Comparison of ENCODE assay signal across 14 mouse cellular contexts in genomic region chr2:32768661-32769285, GRCm38 (mm10). TPM values are rescaled to one million over a fixed set of nuclear protein-coding genes. Genes with fewer than 3 reads are reported as not detected.
DNase-seq lines count a peak whose midpoint lies in the region; ATAC-seq and TF ChIP-seq lines count a peak whose summit lies in the region.
"Had no signal": no experiment of that assay in that cellular context is flagged by ENCODE, and none has a peak within 500 bp of the region (broad histone marks: within the 10 kb centered on the region; RNA-seq: fewer than 3 reads in every experiment).

No protein-coding gene starts in this region.

- H3K9ac ChIP-seq in hindbrain, postnatal 0 days (replicated peaks; ENCODE audit: low read length) = no peak overlapping the region
- H3K9ac ChIP-seq in hindbrain, embryonic 16.5 days (ENCODE audit: low read depth, low read length) = no peak overlapping the region
- H3K9ac ChIP-seq in embryonic facial prominence, embryonic 15.5 days = no peak overlapping the region
- no peak overlapping the region for H3K9ac ChIP-seq in liver, postnatal 0 days (replicated peaks)

- no peaks in the 10 kb centered on the region for H3K36me3 ChIP-seq in hindbrain, postnatal 0 days (ENCODE audit: insufficient read depth, low read length)
- no peaks in the 10 kb centered on the region for H3K36me3 ChIP-seq in hindbrain, embryonic 16.5 days (ENCODE audit: control insufficient read depth, insufficient read depth, low read length)
- H3K36me3 ChIP-seq in E14TG2a.4 (ENCODE audit: insufficient read depth, low read length) = no peaks in the 10 kb centered on the region
- no peaks in the 10 kb centered on the region for H3K36me3 ChIP-seq in embryonic facial prominence, embryonic 15.5 days
- H3K36me3 ChIP-seq in liver, postnatal 0 days (replicated peaks; ENCODE audit: insufficient read depth, low read length) = no peaks in the 10 kb centered on the region

- H3K27ac ChIP-seq in hindbrain, postnatal 0 days = peak overlapping the region; percentile 20; the same call in 1 of the 2 replicates
- H3K27ac ChIP-seq in hindbrain, embryonic 16.5 days (ENCODE audit: low read depth, low read length) = no peak overlapping the region
- H3K27ac ChIP-seq in embryonic facial prominence, embryonic 15.5 days (replicated peaks) = no peak overlapping the region
- no peak overlapping the region for H3K27ac ChIP-seq in liver, postnatal 0 days (ENCODE audit: low read depth)

- TF ChIP-seq EP300 in liver, postnatal 0 days (IDR thresholded peaks at IDR 0.05; ENCODE audit: low read depth) = no peak

- H3K4me3 ChIP-seq in hindbrain, postnatal 0 days (ENCODE audit: low read length) = no peak overlapping the region
- H3K4me3 ChIP-seq in hindbrain, embryonic 16.5 days (ENCODE audit: low read length) = no peak overlapping the region
- peak overlapping the region; percentile 61 for H3K4me3 ChIP-seq in E14TG2a.4 (replicated peaks; ENCODE audit: low read length)
- H3K4me3 ChIP-seq in embryonic facial prominence, embryonic 15.5 days (replicated peaks) = no peak overlapping the region
- H3K4me3 ChIP-seq in liver, postnatal 0 days (ENCODE audit: low read depth, low read length) = no peak overlapping the region
- H3K4me3 ChIP-seq: erythroblast, embryonic 14.5 days had no signal

- H3K9me3 ChIP-seq in hindbrain, postnatal 0 days (ENCODE audit: low read length) = no peaks in the 10 kb centered on the region
- H3K9me3 ChIP-seq in hindbrain, embryonic 16.5 days (ENCODE audit: control insufficient read depth, low read length) = no peaks in the 10 kb centered on the region
- H3K9me3 ChIP-seq in E14TG2a.4 (ENCODE audit: low read length) = no peaks in the 10 kb centered on the region
- H3K9me3 ChIP-seq in embryonic facial prominence, embryonic 15.5 days (replicated peaks) = no peaks in the 10 kb centered on the region
- H3K9me3 ChIP-seq in liver, postnatal 0 days (ENCODE audit: low read length) = no peaks in the 10 kb centered on the region

- no peak overlapping the region for H3K4me2 ChIP-seq in hindbrain, postnatal 0 days (ENCODE audit: low read depth, low read length)
- no peak overlapping the region for H3K4me2 ChIP-seq in hindbrain, embryonic 16.5 days (ENCODE audit: low read length)
- no peak overlapping the region for H3K4me2 ChIP-seq in embryonic facial prominence, embryonic 15.5 days (replicated peaks)
- H3K4me2 ChIP-seq in liver, postnatal 0 days (ENCODE audit: low read depth, low read length) = no peak overlapping the region

- ATAC-seq in hindbrain, postnatal 0 days = no peak
- ATAC-seq in hindbrain, embryonic 16.5 days = no peak
- ATAC-seq in embryonic facial prominence, embryonic 15.5 days (ENCODE audit: insufficient number of reproducible peaks, low FRiP score, low TSS enrichment, low read depth) = 0 out of 2 replicates have a peak, but pooled peaks have one; percentile 35
- peak; percentile 69 for ATAC-seq in liver, postnatal 0 days

- H3K27me3 ChIP-seq in hindbrain, postnatal 0 days (ENCODE audit: insufficient read depth, low read length) = no peaks in the 10 kb centered on the region
- H3K27me3 ChIP-seq in hindbrain, embryonic 16.5 days (replicated peaks; ENCODE audit: control insufficient read depth, insufficient read depth, low read length) = no peaks in the 10 kb centered on the region
- peaks cover 15% of the 10 kb centered on the region for H3K27me3 ChIP-seq in E14TG2a.4 (ENCODE audit: insufficient read depth, low read length)
- H3K27me3 ChIP-seq in embryonic facial prominence, embryonic 15.5 days = no peaks in the 10 kb centered on the region; the same call in 1 of the 2 replicates
- no peaks in the 10 kb centered on the region for H3K27me3 ChIP-seq in liver, postnatal 0 days (ENCODE audit: insufficient read depth, low read length)

- no peaks in the 10 kb centered on the region; the same call in 1 of the 2 replicates for H3K4me1 ChIP-seq in hindbrain, postnatal 0 days (ENCODE audit: insufficient read depth, low read length)
- H3K4me1 ChIP-seq in hindbrain, embryonic 16.5 days (ENCODE audit: control insufficient read depth, insufficient read depth, low read depth, low read length) = no peaks in the 10 kb centered on the region
- peaks cover 43% of the 10 kb centered on the region for H3K4me1 ChIP-seq in E14TG2a.4 (replicated peaks; ENCODE audit: low read depth, low read length)
- no peaks in the 10 kb centered on the region for H3K4me1 ChIP-seq in embryonic facial prominence, embryonic 15.5 days
- H3K4me1 ChIP-seq in liver, postnatal 0 days (ENCODE audit: insufficient read depth) = peaks cover 5% of the 10 kb centered on the region

- TF ChIP-seq CTCF in hindbrain, postnatal 0 days (IDR thresholded peaks at IDR 0.05; ENCODE audit: low read depth) = no peak
- TF ChIP-seq CTCF in E14TG2a.4 (conservative IDR thresholded peaks at IDR 0.05; ENCODE audit: low read length) = no peak
- TF ChIP-seq CTCF in liver, postnatal 0 days (IDR thresholded peaks at IDR 0.05; ENCODE audit: low read depth) = no peak

- DNase-seq in hindbrain, postnatal 0 days (ENCODE audit: low spot score) = no peak
- peak; percentile 56 for DNase-seq in liver, postnatal 0 days
- DNase-seq in frontal cortex, postnatal 25 days (ENCODE audit: low spot score in 2 of 2) = no peak
- no peak for DNase-seq in gastrocnemius, postnatal 4 days (ENCODE audit: low spot score in 2 of 2)
- no peak for DNase-seq in frontal cortex, postnatal 36 days (ENCODE audit: low spot score in 2 of 2)
- DNase-seq: adrenal gland, postnatal 10 days; layer of hippocampus, postnatal 36 days; right cerebral cortex, postnatal 25 days had no signal

- 55% methylated on average over 19 of the region's 19 CpGs for WGBS in hindbrain, postnatal 0 days
- 58% methylated on average over 19 of the region's 19 CpGs for WGBS in hindbrain, embryonic 16.5 days
- 56% methylated on average over 18 of the region's 19 CpGs for WGBS in embryonic facial prominence, embryonic 15.5 days
- 45% methylated on average over 19 of the region's 19 CpGs for whole genome bisulfite sequencing in liver, postnatal 0 days (ENCODE audit: insufficient replicate concordance)

RNA-seq across cellular contexts. Expression of gene Ttc16, which starts 6.7 kb away (rescaled TPM):
- 0.78 and 1.6 TPM in 2 replicates for total RNA-seq in hindbrain, postnatal 0 days (2014; rRNA removed)
- polyA plus RNA-seq in hindbrain, postnatal 0 days (2015; fragmentation: Nextera tagmentation; extraction: Ambion mirVana) = 0.58 and 0.76 TPM in 2 replicates
- polyA plus RNA-seq in hindbrain, embryonic 16.5 days (2015; fragmentation: Nextera tagmentation; extraction: Ambion mirVana) = 0.53 and 0.60 TPM in 2 replicates
- polyA plus RNA-seq in embryonic facial prominence, embryonic 15.5 days (2015; fragmentation: Nextera tagmentation; extraction: Ambion mirVana) = 0.87 and 1.6 TPM in 2 replicates
- polyA plus RNA-seq in liver, postnatal 0 days (2015; fragmentation: Nextera tagmentation; extraction: Ambion mirVana) = 0.08 TPM in 1 of 2 replicates, not detected in the other
- not detected for total RNA-seq in gastrocnemius, postnatal 4 days (2021)
- total RNA-seq: monocyte, adult 5-6 weeks had no signal
- polyA plus RNA-seq: erythroblast, embryonic 14.5 days had no signal

RNA-seq across cellular contexts. Expression of gene Ptrh1, which starts 6.8 kb away (rescaled TPM):
- total RNA-seq in hindbrain, postnatal 0 days (2014; rRNA removed) = 0.75 and 2.9 TPM in 2 replicates
- 4.0 and 4.4 TPM in 2 replicates for polyA plus RNA-seq in hindbrain, postnatal 0 days (2015; fragmentation: Nextera tagmentation; extraction: Ambion mirVana)
- polyA plus RNA-seq in hindbrain, embryonic 16.5 days (2015; fragmentation: Nextera tagmentation; extraction: Ambion mirVana) = 6.5 and 6.8 TPM in 2 replicates
- polyA plus RNA-seq in embryonic facial prominence, embryonic 15.5 days (2015; fragmentation: Nextera tagmentation; extraction: Ambion mirVana) = 6.7 and 7.0 TPM in 2 replicates
- 1.1 TPM in 2 replicates for polyA plus RNA-seq in liver, postnatal 0 days (2015; fragmentation: Nextera tagmentation; extraction: Ambion mirVana)
- 1 to 10 TPM; 2.0 to 3.2 TPM for total RNA-seq in gastrocnemius, postnatal 4 days (2021)
- polyA plus RNA-seq: erythroblast, embryonic 14.5 days had no signal

RNA-seq across cellular contexts. Expression of gene Tor2a, which starts 11.7 kb away (rescaled TPM):
- 75.1 and 81.1 TPM in 2 replicates for total RNA-seq in hindbrain, postnatal 0 days (2014; rRNA removed)
- polyA plus RNA-seq in hindbrain, postnatal 0 days (2015; fragmentation: Nextera tagmentation; extraction: Ambion mirVana) = 48.2 and 49.1 TPM in 2 replicates
- 50.8 and 56.9 TPM in 2 replicates for polyA plus RNA-seq in hindbrain, embryonic 16.5 days (2015; fragmentation: Nextera tagmentation; extraction: Ambion mirVana)
- polyA plus RNA-seq in embryonic facial prominence, embryonic 15.5 days (2015; fragmentation: Nextera tagmentation; extraction: Ambion mirVana) = 69.0 and 71.3 TPM in 2 replicates
- polyA plus RNA-seq in liver, postnatal 0 days (2015; fragmentation: Nextera tagmentation; extraction: Ambion mirVana) = 34.6 and 34.7 TPM in 2 replicates
- total RNA-seq in gastrocnemius, postnatal 4 days (2021) = 10 to 100 TPM; 17.8 to 22.4 TPM

RNA-seq across cellular contexts. Expression of gene Cfap157, which starts 15.5 kb away (rescaled TPM):
- total RNA-seq in hindbrain, postnatal 0 days (2014; rRNA removed) = 0.16 and 0.40 TPM in 2 replicates
- polyA plus RNA-seq in hindbrain, postnatal 0 days (2015; fragmentation: Nextera tagmentation; extraction: Ambion mirVana) = 0.64 and 1.1 TPM in 2 replicates
- polyA plus RNA-seq in hindbrain, embryonic 16.5 days (2015; fragmentation: Nextera tagmentation; extraction: Ambion mirVana) = 0.75 and 1.1 TPM in 2 replicates
- 2.1 and 3.4 TPM in 2 replicates for polyA plus RNA-seq in embryonic facial prominence, embryonic 15.5 days (2015; fragmentation: Nextera tagmentation; extraction: Ambion mirVana)
- polyA plus RNA-seq in liver, postnatal 0 days (2015; fragmentation: Nextera tagmentation; extraction: Ambion mirVana) = 0.25 TPM in 1 of 2 replicates, not detected in the other
- total RNA-seq in gastrocnemius, postnatal 4 days (2021) = not detected
- total RNA-seq: adrenal gland, postnatal 10 days; monocyte, adult 5-6 weeks had no signal
- polyA plus RNA-seq: erythroblast, embryonic 14.5 days had no signal

RNA-seq across cellular contexts. Expression of gene 6330409D20Rik, which starts 28.0 kb away (rescaled TPM):
- total RNA-seq in hindbrain, postnatal 0 days (2014; rRNA removed) = 1.7 and 3.2 TPM in 2 replicates
- 3.6 and 5.1 TPM in 2 replicates for polyA plus RNA-seq in hindbrain, postnatal 0 days (2015; fragmentation: Nextera tagmentation; extraction: Ambion mirVana)
- polyA plus RNA-seq in hindbrain, embryonic 16.5 days (2015; fragmentation: Nextera tagmentation; extraction: Ambion mirVana) = 2.6 and 3.4 TPM in 2 replicates
- 0.32 and 0.42 TPM in 2 replicates for polyA plus RNA-seq in embryonic facial prominence, embryonic 15.5 days (2015; fragmentation: Nextera tagmentation; extraction: Ambion mirVana)
- not detected in 2 replicates for polyA plus RNA-seq in liver, postnatal 0 days (2015; fragmentation: Nextera tagmentation; extraction: Ambion mirVana)
- total RNA-seq in gastrocnemius, postnatal 4 days (2021) = not detected
- total RNA-seq: monocyte, adult 5-6 weeks had no signal
- polyA plus RNA-seq: C2C12; erythroblast, embryonic 14.5 days had no signal

Comparison
In these comparisons a context has a peak if more than half of its experiments do, and no peak if none do; other contexts are left out.
1. ATAC-seq: peak in embryonic facial prominence, embryonic 15.5 days (single experiment) and liver, postnatal 0 days (single experiment); none in hindbrain, postnatal 0 days (single experiment) and hindbrain, embryonic 16.5 days (single experiment).